Mouse (Mus musculus) right cerebral cortex, adult 18-20 months (tissue): Measurements from ENCODE around the gene Pear1.
"Not testable (repeated sequence)": the region's sequence is repeated elsewhere in the genome, so short reads cannot be mapped to it uniquely, and the experiment has no call there.

Source experiments
- DNase-seq: peaks from one replicate; pipeline ENCODE4 v3.0.0; 2022; ENCODE audit warnings: mixed read lengths

Gene Pear1

GRCm38 (mm10) chr3:87824206-87824605 is at the start of gene Pear1:
TSS of gene Pear1 (minus strand) at chr3:87824306.
- DNase-seq, result not testable (repeated sequence)

GRCm38 (mm10) chr3:87864111-87864510 is 40.0 kb upstream of the Pear1 start:
- DNase-seq, result not testable (repeated sequence)

- DNase-seq, result peak; percentile 77
Measured at GRCm38 (mm10) chr3:87859813-87860212, 35.7 kb upstream of the Pear1 start.

GRCm38 (mm10) chr3:87857666-87858065 is 33.6 kb upstream of the Pear1 start:
- DNase-seq, result no peak

- no peak for DNase-seq
Measured at GRCm38 (mm10) chr3:87855936-87856335, 31.8 kb upstream of the Pear1 start.

- DNase-seq, result no peak
Measured at GRCm38 (mm10) chr3:87854795-87855568, 30.9 kb upstream of the Pear1 start.

- DNase-seq, result no peak
Measured at GRCm38 (mm10) chr3:87849117-87849516, 25.0 kb upstream of the Pear1 start.

- DNase-seq, result no peak
Measured at GRCm38 (mm10) chr3:87847680-87848079, 23.6 kb upstream of the Pear1 start.

- DNase-seq, result no peak
Measured at GRCm38 (mm10) chr3:87846650-87847110, 22.6 kb upstream of the Pear1 start, which contains the start of gene Sh2d2a. TSS of gene Sh2d2a (plus strand) at chr3:87846755.

GRCm38 (mm10) chr3:87846186-87846585 is 22.1 kb upstream of the Pear1 start:
- DNase-seq, result no peak

GRCm38 (mm10) chr3:87844981-87845380 is 20.9 kb upstream of the Pear1 start:
- DNase-seq, result no peak

GRCm38 (mm10) chr3:87840858-87841257 is 16.8 kb upstream of the Pear1 start:
- no peak for DNase-seq

GRCm38 (mm10) chr3:87838622-87839021 is 14.5 kb upstream of the Pear1 start:
- DNase-seq, result peak; percentile 70

GRCm38 (mm10) chr3:87833482-87833881 is 9.4 kb upstream of the Pear1 start:
- no peak for DNase-seq

- DNase-seq, result no peak
Measured at GRCm38 (mm10) chr3:87832109-87832859, 8.2 kb upstream of the Pear1 start.

GRCm38 (mm10) chr3:87829025-87829424 is 4.9 kb upstream of the Pear1 start:
- DNase-seq, result no peak

- no peak for DNase-seq
Measured at GRCm38 (mm10) chr3:87828435-87828834, 4.3 kb upstream of the Pear1 start.

- no peak for DNase-seq
Measured at GRCm38 (mm10) chr3:87818226-87818625, 5.9 kb downstream of the Pear1 start.

GRCm38 (mm10) chr3:87816646-87817093 is 7.4 kb downstream of the Pear1 start:
- peak; percentile 66 for DNase-seq

GRCm38 (mm10) chr3:87816166-87816565 is 7.9 kb downstream of the Pear1 start:
- DNase-seq, result no peak

- no peak for DNase-seq
Measured at GRCm38 (mm10) chr3:87812873-87813272, 11.2 kb downstream of the Pear1 start.

GRCm38 (mm10) chr3:87812413-87812812 is 11.7 kb downstream of the Pear1 start:
- DNase-seq, result no peak

GRCm38 (mm10) chr3:87811297-87811696 is 12.8 kb downstream of the Pear1 start:
- no peak for DNase-seq
